Mouse (Mus musculus) B cell, adult 2 months (primary cell): ENCODE results near the gene Jph4.
A peak's percentile ranks its signal among the peaks of the same experiment; 100 is the strongest.

ENCODE experiments used
- DNase-seq, 2 experiments: peaks; one replicate each; pipeline ENCODE4 v3.0.0; 2022

Jph4 gene

GRCm38 (mm10) chr14:55093927-55094326 lies 22.8 kb downstream of the Jph4 start:
- DNase-seq = peak in 1 of 2 experiments; percentile 36

- peak; percentile 93 to 94 for DNase-seq
Measured at GRCm38 (mm10) chr14:55092011-55092577, 24.6 kb downstream of the Jph4 start, which contains the start of gene Zfhx2. Gene Zfhx2, minus strand, starts transcription at chr14:55092324.

GRCm38 (mm10) chr14:55091209-55091865 lies 25.4 kb downstream of the Jph4 start:
- DNase-seq = peak in 1 of 2 experiments; percentile 23

- peak in 1 of 2 experiments; percentile 23 for DNase-seq
Measured at GRCm38 (mm10) chr14:55089199-55089947, 27.4 kb downstream of the Jph4 start.

- DNase-seq = no peak
Measured at GRCm38 (mm10) chr14:55086009-55086514, 30.7 kb downstream of the Jph4 start.

- DNase-seq = no peak
Measured at GRCm38 (mm10) chr14:55085324-55086008, 31.3 kb downstream of the Jph4 start.

GRCm38 (mm10) chr14:55083481-55083880 lies 33.3 kb downstream of the Jph4 start:
- no peak for DNase-seq

- DNase-seq = no peak
Measured at GRCm38 (mm10) chr14:55081105-55081504, 35.6 kb downstream of the Jph4 start.

GRCm38 (mm10) chr14:55079214-55079970 lies 37.3 kb downstream of the Jph4 start:
- DNase-seq = peak; percentile 85 to 87

GRCm38 (mm10) chr14:55078366-55078989 lies 38.3 kb downstream of the Jph4 start:
- DNase-seq = no peak

- no peak for DNase-seq
Measured at GRCm38 (mm10) chr14:55077481-55078365, 39.0 kb downstream of the Jph4 start.

GRCm38 (mm10) chr14:55076956-55077355 lies 39.8 kb downstream of the Jph4 start:
- no peak for DNase-seq

GRCm38 (mm10) chr14:55076224-55076623 lies 40.5 kb downstream of the Jph4 start:
- no peak for DNase-seq

- no peak for DNase-seq
Measured at GRCm38 (mm10) chr14:55074416-55074815, 42.3 kb downstream of the Jph4 start.

- DNase-seq = no peak
Measured at GRCm38 (mm10) chr14:55071756-55072155, 45.0 kb downstream of the Jph4 start.

- no peak for DNase-seq
Measured at GRCm38 (mm10) chr14:55066042-55066441, 50.7 kb downstream of the Jph4 start.

- DNase-seq = no peak
Measured at GRCm38 (mm10) chr14:55065391-55065790, 51.3 kb downstream of the Jph4 start.

- no peak for DNase-seq
Measured at GRCm38 (mm10) chr14:55064481-55065370, 52.0 kb downstream of the Jph4 start.

GRCm38 (mm10) chr14:55063581-55064381 lies 53.0 kb downstream of the Jph4 start:
- DNase-seq = no peak
